Comparison of ENCODE assay signal across 1 mouse cellular context in genomic region chr3:105917656-105918354, GRCm38 (mm10).
TF ChIP-seq lines count a peak whose summit lies in the region.

No protein-coding gene starts in this region.

TF ChIP-seq in MEL, 35 proteins besides CTCF, POLR2A, EP300 and RAD21:
- no peak for TF ChIP-seq GABPA (IDR thresholded peaks at IDR 0.05; ENCODE audit: low read depth, low read length)
- peak; percentile 80 for TF ChIP-seq USF1 (IDR thresholded peaks at IDR 0.05; ENCODE audit: low read depth, low read length)
- TF ChIP-seq E2F4 (IDR thresholded peaks at IDR 0.05; ENCODE audit: borderline replicate concordance, low read depth, low read length) = no peak
- TF ChIP-seq CHD2 (IDR thresholded peaks at IDR 0.05; ENCODE audit: low read length) = no peak
- TF ChIP-seq MEF2A (IDR thresholded peaks at IDR 0.05; ENCODE audit: extremely low read depth, insufficient replicate concordance, low read depth, low read length, poor library complexity, severe bottlenecking) = peak; percentile 91; the same call in 1 of the 2 replicates
- TF ChIP-seq POLR2AphosphoS2 (IDR thresholded peaks at IDR 0.05; ENCODE audit: low read length) = no peak
- no peak for TF ChIP-seq JUND (IDR thresholded peaks at IDR 0.05; ENCODE audit: low read depth, low read length)
- TF ChIP-seq CHD1 (IDR thresholded peaks at IDR 0.05; ENCODE audit: low read depth, low read length) = no peak
- no peak for TF ChIP-seq ELF1 (IDR thresholded peaks at IDR 0.05; ENCODE audit: low read depth, low read length)
- TF ChIP-seq ZC3H11A (IDR thresholded peaks at IDR 0.05; ENCODE audit: low read depth, low read length) = no peak
- no peak for TF ChIP-seq POLR2AphosphoS5 (IDR thresholded peaks at IDR 0.05; ENCODE audit: borderline replicate concordance, low read depth, low read length)
- peak; percentile 55 for TF ChIP-seq RCOR1 (IDR thresholded peaks at IDR 0.05; ENCODE audit: low read depth, low read length)
- no peak for TF ChIP-seq USF2 (IDR thresholded peaks at IDR 0.05; ENCODE audit: borderline replicate concordance in 1 of 2, insufficient read depth in 1 of 2, low read depth in 1 of 2, low read length in 2 of 2)
- TF ChIP-seq NELFE (IDR thresholded peaks at IDR 0.05; ENCODE audit: low read depth, low read length) = no peak
- TF ChIP-seq BHLHE40 (IDR thresholded peaks at IDR 0.05; ENCODE audit: borderline replicate concordance, low read depth, low read length) = peak; percentile 69; the same call in 1 of the 2 replicates
- no peak for TF ChIP-seq MAZ (IDR thresholded peaks at IDR 0.05; ENCODE audit: low read depth, low read length)
- peak; percentile 60 for TF ChIP-seq SIN3A (IDR thresholded peaks at IDR 0.05; ENCODE audit: low read length)
- no peak for TF ChIP-seq TAL1 (IDR thresholded peaks at IDR 0.05; ENCODE audit: low read length)
- no peak for TF ChIP-seq NRF1 (IDR thresholded peaks at IDR 0.05; ENCODE audit: insufficient read depth, low read depth, low read length, poor library complexity, severe bottlenecking)
- no peak for TF ChIP-seq MAFK (IDR thresholded peaks at IDR 0.05; ENCODE audit: borderline replicate concordance, low read depth, low read length)
- TF ChIP-seq SMC3 (IDR thresholded peaks at IDR 0.05; ENCODE audit: low read depth, low read length) = no peak
- peak; percentile 79 for TF ChIP-seq ETS1 (IDR thresholded peaks at IDR 0.05; ENCODE audit: low read depth, low read length)
- no peak for TF ChIP-seq TBP (IDR thresholded peaks at IDR 0.05; ENCODE audit: low read depth, low read length)
- TF ChIP-seq MYB (IDR thresholded peaks at IDR 0.05; ENCODE audit: low read depth, low read length) = no peak
- peak; percentile 42; the same call in 1 of the 2 replicates for TF ChIP-seq TCF12 (IDR thresholded peaks at IDR 0.05; ENCODE audit: low read depth, low read length)
- TF ChIP-seq MAX (IDR thresholded peaks at IDR 0.05; ENCODE audit: low read length) = no peak
- 0 out of 2 replicates have a peak, but pooled peaks have one; percentile 35 for TF ChIP-seq MXI1 (IDR thresholded peaks at IDR 0.05; ENCODE audit: low read depth, low read length)
- no peak for TF ChIP-seq UBTF (IDR thresholded peaks at IDR 0.05; ENCODE audit: borderline replicate concordance, insufficient read depth, low read depth, low read length)
- no peak for TF ChIP-seq ZNF384 (IDR thresholded peaks at IDR 0.05; ENCODE audit: low read depth, low read length)
- TF ChIP-seq MYC (IDR thresholded peaks at IDR 0.05; ENCODE audit: low read depth, low read length) = no peak
- no peak for TF ChIP-seq KAT2A (conservative IDR thresholded peaks at IDR 0.05; ENCODE audit: low read depth, low read length)
- TF ChIP-seq ZMIZ1 (IDR thresholded peaks at IDR 0.05; ENCODE audit: low read depth, low read length) = no peak
- TF ChIP-seq GATA1 (IDR thresholded peaks at IDR 0.05; ENCODE audit: low read depth, low read length) = 0 out of 2 replicates have a peak, but pooled peaks have one; percentile 36
- TF ChIP-seq ZKSCAN1 (IDR thresholded peaks at IDR 0.05; ENCODE audit: low read depth, low read length) = no peak
- TF ChIP-seq HCFC1 (IDR thresholded peaks at IDR 0.05; ENCODE audit: low read depth, low read length) = no peak
